Mouse (Mus musculus) heart, embryonic 11.5 days (tissue): ENCODE results near the gene Lgals12. TPM values are rescaled to one million over a fixed set of nuclear protein-coding genes. Genes with fewer than 3 reads are reported as not detected.
A peak's percentile ranks its signal among the peaks of the same experiment; 100 is the strongest.

Experiments
- ATAC-seq: fragments of 200-750 bp; cut with Nextera tagmentation; replicated peaks from 2 replicates; pipeline ENCODE4 v1.8.0; 2017; ENCODE audit warnings: moderate library complexity; ENCODE audit not compliant: insufficient number of reproducible peaks, low FRiP score, low TSS enrichment
- H3K27ac ChIP-seq: fragments of 300-500 bp; sonication (generic); 2 replicates; pipeline ENCODE4 v1.5.1; 2014; ENCODE audit warnings: mild to moderate bottlenecking, low read depth, low read length
- H3K27me3 ChIP-seq: fragments of 300-500 bp; sonication (generic); 2 replicates; pipeline ENCODE4 v1.6.1; 2014; ENCODE audit warnings: mild to moderate bottlenecking, low read length, mixed read lengths; ENCODE audit not compliant: control insufficient read depth, insufficient read depth
- H3K36me3 ChIP-seq: fragments of 300-500 bp; sonication (generic); 2 replicates; pipeline ENCODE4 v1.6.1; 2014; ENCODE audit warnings: mild to moderate bottlenecking, low read length, moderate library complexity, mixed read lengths; ENCODE audit not compliant: control insufficient read depth, insufficient read depth
- H3K4me1 ChIP-seq: fragments of 300-500 bp; sonication (generic); 2 replicates; pipeline ENCODE4 v1.6.1; 2014; ENCODE audit warnings: low read length; ENCODE audit not compliant: control insufficient read depth, insufficient read depth
- H3K4me2 ChIP-seq: fragments of 300-500 bp; sonication (generic); 2 replicates; pipeline ENCODE4 v1.6.1; 2014; ENCODE audit warnings: mild to moderate bottlenecking, moderate library complexity
- H3K4me3 ChIP-seq: fragments of 300-500 bp; sonication (generic); 2 replicates; pipeline ENCODE4 v1.5.1; 2014; ENCODE audit warnings: low read depth, low read length
- H3K9ac ChIP-seq: fragments of 300-500 bp; sonication (generic); 2 replicates; pipeline ENCODE4 v1.6.1; 2014; ENCODE audit warnings: mild to moderate bottlenecking, low read depth, low read length, moderate library complexity
- H3K9me3 ChIP-seq: fragments of 300-500 bp; sonication (generic); replicated peaks from 2 replicates; pipeline ENCODE4 v1.6.1; 2016; ENCODE audit warnings: low read length; ENCODE audit not compliant: control insufficient read depth
- WGBS: fragments of 180-500 bp; shearing (Covaris S2); extraction: QIAGEN DNeasy Blood & Tissue Kit; methylation state at CpG from one replicate; pipeline ENCODE4 v1.1.7; 2014; ENCODE audit not compliant: insufficient replicate concordance; 5-methylcytosine and 5-hydroxymethylcytosine counted together
- polyA plus RNA-seq: library from polyadenylated mRNA; unstranded; fragments of >200 nt; fragmentation: Nextera tagmentation; extraction: Ambion mirVana; gene quantifications from 2 replicates; pipeline ENCODE4 v1.2.1, GENCODE M21; 2014

Gene Lgals12
- polyA plus RNA-seq, 1 experiment from 2014 or later: not detected

GRCm38 (mm10) chr19:7569650-7570049 lies 37.3 kb downstream of the Lgals12 start:
- 87% methylated on average over 5 of the region's 5 CpGs for WGBS
- ATAC-seq: no peak

GRCm38 (mm10) chr19:7568364-7568763 lies 38.6 kb downstream of the Lgals12 start:
- H3K4me1 ChIP-seq: no peaks in the 10 kb centered on the region; the same call in 1 of the 2 replicates
- no peak overlapping the region for H3K4me2 ChIP-seq
- H3K27ac ChIP-seq: no peak overlapping the region
- H3K9me3 ChIP-seq: no peaks in the 10 kb centered on the region
- no peak overlapping the region for H3K9ac ChIP-seq
- no peaks in the 10 kb centered on the region for H3K36me3 ChIP-seq
- WGBS: 44% methylated on average over 3 of the region's 3 CpGs
- no peak overlapping the region for H3K4me3 ChIP-seq
- H3K27me3 ChIP-seq: no peaks in the 10 kb centered on the region
- ATAC-seq: no peak

More at GRCm38 (mm10) chr19:7569650-7570049, 37.3 kb downstream of the Lgals12 start:
- Histone ChIP-seq H3K4me3 (no peak overlapping the region), H3K4me2 (no peak overlapping the region), H3K9me3 (no peaks in the 10 kb centered on the region), H3K27ac (no peak overlapping the region), H3K4me1 (no peaks in the 10 kb centered on the region; the same call in 1 of the 2 replicates), H3K9ac (no peak overlapping the region), H3K27me3 (no peaks in the 10 kb centered on the region), H3K36me3 (no peaks in the 10 kb centered on the region)

- Histone ChIP-seq H3K4me1 (no peaks in the 10 kb centered on the region; the same call in 1 of the 2 replicates), H3K27ac (no peak overlapping the region), H3K9me3 (no peaks in the 10 kb centered on the region), H3K4me3 (no peak overlapping the region), H3K4me2 (no peak overlapping the region), H3K27me3 (no peaks in the 10 kb centered on the region), H3K9ac (no peak overlapping the region), H3K36me3 (no peaks in the 10 kb centered on the region)
- WGBS: 74% methylated on average over 3 of the region's 3 CpGs
- ATAC-seq: no peak
These were observed 40.2 kb downstream of the Lgals12 start for GRCm38 (mm10) chr19:7566826-7567225.

- H3K9me3 ChIP-seq: no peaks in the 10 kb centered on the region
- H3K4me3 ChIP-seq: no peak overlapping the region
- ATAC-seq: no peak
- 93% methylated on average over 1 of the region's 1 CpGs for WGBS
- no peaks in the 10 kb centered on the region for H3K27me3 ChIP-seq
- no peak overlapping the region for H3K4me2 ChIP-seq
- no peak overlapping the region for H3K27ac ChIP-seq
- no peak overlapping the region for H3K9ac ChIP-seq
- H3K36me3 ChIP-seq: no peaks in the 10 kb centered on the region; the same call in 1 of the 2 replicates
- H3K4me1 ChIP-seq: no peaks in the 10 kb centered on the region; the same call in 1 of the 2 replicates
These were observed 42.5 kb downstream of the Lgals12 start for GRCm38 (mm10) chr19:7564457-7564856.

GRCm38 (mm10) chr19:7563676-7564075 lies 43.3 kb downstream of the Lgals12 start:
- Histone ChIP-seq H3K27me3 (no peaks in the 10 kb centered on the region), H3K27ac (no peak overlapping the region), H3K4me1 (no peaks in the 10 kb centered on the region; the same call in 1 of the 2 replicates), H3K9ac (no peak overlapping the region), H3K4me2 (no peak overlapping the region), H3K36me3 (no peaks in the 10 kb centered on the region; the same call in 1 of the 2 replicates), H3K9me3 (no peaks in the 10 kb centered on the region), H3K4me3 (no peak overlapping the region)
- no peak for ATAC-seq
- WGBS: 65% methylated on average over 2 of the region's 2 CpGs

- Histone ChIP-seq H3K9me3 (no peaks in the 10 kb centered on the region), H3K27me3 (no peaks in the 10 kb centered on the region), H3K4me2 (no peak overlapping the region), H3K36me3 (no peaks in the 10 kb centered on the region; the same call in 1 of the 2 replicates), H3K4me3 (no peak overlapping the region), H3K9ac (no peak overlapping the region), H3K4me1 (no peaks in the 10 kb centered on the region), H3K27ac (no peak overlapping the region)
- WGBS: 72% methylated on average over 10 of the region's 10 CpGs
- ATAC-seq: no peak
These were observed 44.3 kb downstream of the Lgals12 start for GRCm38 (mm10) chr19:7562601-7563129.

GRCm38 (mm10) chr19:7561456-7561855 lies 45.5 kb downstream of the Lgals12 start:
- no peaks in the 10 kb centered on the region for H3K9me3 ChIP-seq
- H3K4me2 ChIP-seq: no peak overlapping the region
- no peaks in the 10 kb centered on the region; the same call in 1 of the 2 replicates for H3K36me3 ChIP-seq
- no peak overlapping the region for H3K27ac ChIP-seq
- H3K27me3 ChIP-seq: no peaks in the 10 kb centered on the region
- 50% methylated on average over 3 of the region's 3 CpGs for WGBS
- no peak overlapping the region for H3K4me3 ChIP-seq
- ATAC-seq: no peak
- H3K9ac ChIP-seq: no peak overlapping the region
- H3K4me1 ChIP-seq: no peaks in the 10 kb centered on the region

- H3K36me3 ChIP-seq: no peaks in the 10 kb centered on the region; the same call in 1 of the 2 replicates
- H3K27me3 ChIP-seq: no peaks in the 10 kb centered on the region
- no peak overlapping the region; the same call in 1 of the 2 replicates for H3K4me2 ChIP-seq
- WGBS: 33% methylated on average over 4 of the region's 4 CpGs
- H3K4me3 ChIP-seq: no peak overlapping the region
- H3K9me3 ChIP-seq: no peaks in the 10 kb centered on the region
- H3K27ac ChIP-seq: no peak overlapping the region
- ATAC-seq: no peak
- no peaks in the 10 kb centered on the region for H3K4me1 ChIP-seq
- H3K9ac ChIP-seq: no peak overlapping the region
These were observed 47.0 kb downstream of the Lgals12 start for GRCm38 (mm10) chr19:7559986-7560385.

GRCm38 (mm10) chr19:7558675-7559074 lies 48.3 kb downstream of the Lgals12 start:
- 77% methylated on average over 4 of the region's 4 CpGs for WGBS
- Histone ChIP-seq H3K4me3 (peak overlapping the region; percentile 60), H3K27ac (no peak overlapping the region), H3K36me3 (no peaks in the 10 kb centered on the region; the same call in 1 of the 2 replicates), H3K9ac (peak overlapping the region; percentile 77; the same call in 1 of the 2 replicates), H3K9me3 (no peaks in the 10 kb centered on the region), H3K4me2 (peak overlapping the region; percentile 77), H3K27me3 (no peaks in the 10 kb centered on the region), H3K4me1 (no peaks in the 10 kb centered on the region)
- no peak for ATAC-seq
